Mouse (Mus musculus) cerebellum, postnatal 36 days (tissue): ENCODE measurements at regions not wholly inside any gene's neighbourhood (a gene's known extent, or its start where the extent isn't known, plus 50 kb on each side); places are given as distances from the start of the nearest gene placed in this dataset.

Source experiments
- DNase-seq, 2 experiments: peaks; one replicate each; pipeline ENCODE4 v3.0.0; 2021 to 2022; ENCODE audit warnings: mixed read lengths in 2 of 2

DNA sequence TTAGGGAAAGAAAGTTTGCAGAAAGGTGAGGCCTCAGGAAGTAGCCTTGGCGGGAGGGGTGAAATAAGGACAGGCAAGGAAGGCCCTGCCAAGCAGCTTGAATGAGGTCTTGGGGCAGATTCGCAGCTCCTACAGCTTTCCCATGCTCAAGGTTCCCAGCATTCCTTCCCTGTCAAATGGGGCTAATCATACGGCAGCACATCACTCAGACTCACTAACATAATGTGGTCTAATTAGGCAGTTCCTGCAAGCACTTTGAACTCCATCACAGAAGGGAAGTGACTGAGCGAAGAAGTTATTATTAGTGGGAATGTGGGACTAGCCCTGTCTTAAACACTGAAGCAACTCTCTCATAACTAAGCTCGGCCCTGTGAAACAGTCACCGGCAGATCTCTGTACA lies 87.1 kb upstream of the Gm10260 start:
- DNase-seq = no peak

DNA sequence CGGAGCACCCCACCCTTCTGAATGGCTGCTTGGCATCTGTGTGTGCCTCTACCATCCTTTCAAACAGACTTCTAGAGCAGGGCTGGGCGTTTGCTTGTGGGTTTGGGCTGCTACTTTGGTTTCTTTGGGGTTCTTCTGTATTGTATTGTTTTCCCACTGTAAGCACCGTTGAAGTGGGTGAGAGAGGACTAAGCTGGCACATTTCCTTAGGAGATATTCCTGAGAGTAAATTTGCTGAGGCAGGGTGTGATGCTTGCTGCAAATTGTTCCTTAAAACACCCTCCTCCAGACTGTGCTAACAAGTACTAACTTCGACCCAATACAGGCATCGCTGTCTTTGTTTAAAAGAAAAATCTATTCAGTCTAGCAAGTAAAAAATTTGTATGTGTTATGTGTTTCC lies 84.7 kb upstream of the Gm10260 start:
- no peak for DNase-seq

DNA sequence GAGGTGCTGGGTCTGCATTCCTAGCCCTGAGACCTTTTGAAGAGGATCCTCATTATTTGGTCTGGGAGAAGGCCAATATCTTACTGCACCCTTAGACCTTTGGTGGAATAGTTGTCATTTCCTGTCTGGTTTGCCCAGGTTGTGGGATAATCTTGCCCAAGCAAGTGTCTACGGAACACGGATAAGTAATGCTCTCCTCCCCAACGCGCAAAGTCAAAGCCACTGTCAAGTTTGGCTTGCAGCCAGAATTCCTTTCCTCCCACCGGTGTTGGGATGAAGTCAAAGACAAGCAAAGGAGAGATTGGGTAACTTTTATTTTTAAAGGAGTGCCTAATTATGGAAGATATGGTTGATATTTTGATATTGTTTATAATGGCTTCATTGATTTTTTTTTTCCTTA lies 82.4 kb upstream of the Gm10260 start:
- DNase-seq = no peak

DNA sequence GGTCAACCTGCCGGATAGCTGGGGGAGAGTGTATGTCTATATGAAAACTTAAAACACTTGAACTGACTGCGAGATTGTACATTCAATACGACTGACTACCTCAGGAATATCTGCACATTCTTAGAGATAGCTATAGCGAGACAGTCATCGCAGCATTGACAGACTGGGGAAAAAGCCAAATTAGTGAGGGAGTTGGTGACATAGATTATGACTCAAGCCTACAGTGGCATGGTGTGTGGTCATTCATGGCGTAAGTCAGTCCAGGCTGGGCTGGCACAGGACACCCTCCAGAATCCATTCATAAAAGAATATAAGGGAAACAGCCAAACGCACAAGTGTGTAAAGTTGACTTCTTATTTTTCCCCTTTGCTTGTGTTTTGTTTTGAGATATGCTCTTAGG lies 81.1 kb upstream of the Gm10260 start:
- DNase-seq = no peak

DNA sequence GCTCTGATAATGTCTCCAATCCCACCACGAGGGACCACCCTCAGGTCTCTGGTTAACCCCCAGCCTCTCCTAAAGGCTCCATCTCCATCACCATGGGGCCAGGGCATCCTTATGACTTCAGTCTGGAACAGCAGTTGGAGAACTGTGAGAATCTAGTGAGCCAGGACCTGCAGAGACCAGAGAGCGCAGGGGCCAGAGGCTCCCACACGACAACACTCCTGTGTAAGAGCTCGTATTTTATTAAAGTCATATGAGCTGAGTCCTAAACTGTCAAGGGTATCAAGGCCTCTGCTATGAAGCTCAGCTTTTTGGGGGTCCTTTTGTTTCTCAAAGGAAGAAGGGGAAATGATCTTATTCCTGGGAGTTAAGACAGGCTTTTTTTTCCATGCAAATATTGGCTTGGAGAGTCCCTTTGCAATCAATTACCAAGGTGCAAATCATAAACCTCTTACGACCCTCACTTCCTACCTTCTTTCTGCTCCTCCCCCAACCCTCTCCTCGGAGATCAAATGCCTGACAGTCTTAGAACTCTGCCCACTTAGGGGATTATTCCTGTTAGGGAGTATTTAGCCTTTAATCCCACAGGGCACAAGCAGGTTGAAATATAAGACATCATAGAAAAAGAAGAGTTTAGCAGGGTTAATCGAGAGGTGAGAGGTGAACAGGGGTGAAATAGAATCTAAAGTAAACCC lies 79.3 kb upstream of the Gm10260 start:
- no peak for DNase-seq

- DNase-seq = no peak
Measured at GRCm38 (mm10) chr13:97837443-97838000, 77.1 kb upstream of the Gm10260 start.

- DNase-seq = no peak
Measured at GRCm38 (mm10) chr13:97832448-97832847, 72.0 kb upstream of the Gm10260 start.

DNA sequence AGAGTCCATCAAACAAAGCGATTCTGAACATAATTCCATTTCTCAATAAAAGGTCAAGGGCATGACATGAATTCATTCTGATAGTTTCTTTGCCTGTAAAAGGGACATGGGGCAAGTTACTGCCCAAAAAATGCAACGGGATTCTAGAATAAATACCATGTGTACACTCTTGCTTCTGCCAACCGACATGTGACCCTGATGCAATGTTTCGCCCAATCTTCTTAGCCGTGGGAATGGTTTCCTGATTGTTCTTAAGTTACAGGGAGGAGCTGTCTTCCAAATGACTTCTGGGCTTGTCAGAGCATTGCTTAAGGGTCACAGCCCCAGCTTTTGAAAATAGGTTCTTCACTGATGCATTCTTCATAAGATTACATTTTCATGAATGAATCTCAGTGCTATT lies 71.4 kb upstream of the Gm10260 start:
- DNase-seq = no peak

DNA sequence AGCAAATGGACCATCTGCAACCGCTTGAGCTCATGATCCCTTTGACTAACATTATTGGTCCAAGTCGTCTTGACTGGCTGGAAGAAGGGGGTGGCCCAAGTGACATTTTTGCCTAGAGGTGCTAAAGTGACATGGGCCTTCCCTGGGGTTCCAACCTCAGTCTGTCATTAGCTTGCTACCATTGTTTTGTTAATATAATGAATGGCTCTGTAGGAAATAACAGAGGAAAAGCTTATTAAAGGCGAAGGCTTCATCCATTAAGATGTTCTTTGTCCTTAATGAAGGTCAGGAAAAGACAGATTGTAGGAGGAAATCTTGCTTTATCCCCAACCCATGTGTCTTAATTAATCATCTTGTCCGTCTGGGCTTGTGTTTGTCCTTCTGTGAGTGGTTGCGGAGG lies 69.1 kb upstream of the Gm10260 start:
- DNase-seq = no peak

GRCm38 (mm10) chr13:97825801-97826576 lies 65.6 kb upstream of the Gm10260 start:
- no peak for DNase-seq

- no peak for DNase-seq
Measured at GRCm38 (mm10) chr13:97825361-97825760, 64.9 kb upstream of the Gm10260 start.

GRCm38 (mm10) chr13:97824071-97824716 lies 63.8 kb upstream of the Gm10260 start:
- DNase-seq = peak; percentile 35 to 37

- no peak for DNase-seq
Measured at GRCm38 (mm10) chr13:97821630-97822029, 61.2 kb upstream of the Gm10260 start.

DNA sequence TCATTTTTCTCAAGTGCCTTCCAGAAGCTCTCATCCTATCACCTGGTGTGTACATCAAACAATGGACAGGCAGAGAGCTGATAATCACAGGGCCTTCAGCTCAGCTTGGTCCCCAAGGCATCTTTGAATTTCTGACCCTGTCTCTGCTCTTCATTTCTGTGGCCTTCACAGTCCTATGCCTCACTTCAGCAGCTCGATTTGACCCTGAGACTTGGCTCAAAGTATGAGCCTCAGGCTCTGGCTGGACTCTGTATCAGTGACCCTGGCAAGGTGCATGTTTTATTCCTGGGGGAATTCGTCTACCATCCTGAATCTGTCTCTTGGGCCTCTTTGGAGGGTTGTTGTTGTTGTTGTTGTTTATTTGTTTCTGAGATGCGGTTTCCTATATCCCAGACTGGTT lies 60.6 kb upstream of the Gm10260 start:
- DNase-seq = no peak

GRCm38 (mm10) chr13:97820401-97820800 lies 60.0 kb upstream of the Gm10260 start:
- DNase-seq = no peak

DNA sequence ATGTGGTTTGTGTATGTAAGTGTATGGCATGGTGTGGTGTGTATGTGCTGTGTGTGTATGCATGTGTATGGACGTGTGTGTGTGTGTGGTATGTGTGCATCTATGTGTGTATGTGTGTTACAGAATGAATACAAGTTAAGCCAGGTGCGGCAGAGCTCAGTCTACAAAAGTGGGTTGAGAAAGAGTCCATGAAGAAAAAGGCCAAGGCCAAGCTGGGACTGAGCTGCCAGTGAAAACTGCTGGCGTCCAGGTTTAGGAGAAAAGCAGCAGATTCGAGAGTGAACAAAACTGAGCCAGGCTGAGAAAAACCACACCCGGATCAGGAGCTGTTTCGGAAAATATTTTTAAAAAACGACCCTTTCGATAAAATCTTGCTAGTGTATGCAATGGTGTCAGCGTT lies 58.6 kb upstream of the Gm10260 start:
- no peak for DNase-seq

DNA sequence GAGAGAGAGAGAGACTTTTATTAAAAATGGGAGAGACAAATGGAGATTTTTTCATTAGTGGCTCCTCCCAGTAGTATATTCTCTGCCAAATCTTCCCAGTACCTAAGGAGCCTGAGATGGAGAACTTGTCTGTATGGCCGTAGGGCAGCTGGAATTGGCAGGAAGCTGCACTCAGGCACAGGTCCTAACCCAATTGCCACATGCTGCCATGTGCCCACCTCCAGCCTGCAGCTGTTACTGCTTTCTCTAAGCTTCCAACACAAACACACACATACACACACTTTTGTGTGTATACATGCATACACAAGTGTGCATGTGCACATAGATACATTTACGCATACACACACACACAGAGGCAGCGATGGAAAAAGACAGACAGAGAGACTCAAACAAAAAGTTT lies 56.5 kb upstream of the Gm10260 start:
- no peak for DNase-seq
